Mouse (Mus musculus) kidney, postnatal 36 days (tissue): ENCODE data around the gene Rbfox1.

Source experiments
- DNase-seq, 2 experiments: peaks; one replicate each; pipeline ENCODE4 v3.0.0; 2021 to 2022; ENCODE audit warnings: mixed read lengths in 2 of 2

The Rbfox1 gene

GRCm38 (mm10) chr16:7094181-7094749, 1209.1 kb downstream of the Rbfox1 start:
- DNase-seq: no peak

- DNase-seq: no peak
Measured at GRCm38 (mm10) chr16:7097071-7097470, 1211.9 kb downstream of the Rbfox1 start.

- DNase-seq: no peak
Measured at GRCm38 (mm10) chr16:7097951-7098710, 1213.0 kb downstream of the Rbfox1 start.

GRCm38 (mm10) chr16:7099506-7100300, 1214.5 kb downstream of the Rbfox1 start:
- DNase-seq: peak; percentile 64 to 68

GRCm38 (mm10) chr16:7102486-7102885, 1217.3 kb downstream of the Rbfox1 start:
- no peak for DNase-seq

- no peak for DNase-seq
Measured at GRCm38 (mm10) chr16:7103301-7103700, 1218.1 kb downstream of the Rbfox1 start.

GRCm38 (mm10) chr16:7106450-7107015, 1221.4 kb downstream of the Rbfox1 start:
- DNase-seq: no peak

GRCm38 (mm10) chr16:7115945-7116344, 1230.8 kb downstream of the Rbfox1 start:
- no peak for DNase-seq

- DNase-seq: no peak
Measured at GRCm38 (mm10) chr16:7129591-7129990, 1244.4 kb downstream of the Rbfox1 start.

GRCm38 (mm10) chr16:7132434-7132833, 1247.3 kb downstream of the Rbfox1 start:
- DNase-seq: no peak

GRCm38 (mm10) chr16:7136971-7137370, 1251.8 kb downstream of the Rbfox1 start:
- DNase-seq: peak in 1 of 2 experiments; percentile 35

GRCm38 (mm10) chr16:7139480-7139879, 1254.3 kb downstream of the Rbfox1 start:
- DNase-seq: no peak

GRCm38 (mm10) chr16:7140909-7141308, 1255.8 kb downstream of the Rbfox1 start:
- no peak for DNase-seq

- no peak for DNase-seq
Measured at GRCm38 (mm10) chr16:7145505-7145904, 1260.3 kb downstream of the Rbfox1 start.

GRCm38 (mm10) chr16:7146454-7146853, 1261.3 kb downstream of the Rbfox1 start:
- DNase-seq: peak in 1 of 2 experiments; percentile 12

- DNase-seq: no peak
Measured at GRCm38 (mm10) chr16:7147884-7148283, 1262.7 kb downstream of the Rbfox1 start.

GRCm38 (mm10) chr16:7149106-7149899, 1264.1 kb downstream of the Rbfox1 start:
- peak; percentile 18 for DNase-seq

- peak; percentile 69 to 83 for DNase-seq
Measured at GRCm38 (mm10) chr16:7150201-7150791, 1265.1 kb downstream of the Rbfox1 start.

- DNase-seq: no peak
Measured at GRCm38 (mm10) chr16:7152401-7152800, 1267.2 kb downstream of the Rbfox1 start.

- DNase-seq: no peak
Measured at GRCm38 (mm10) chr16:7154671-7155070, 1269.5 kb downstream of the Rbfox1 start.

GRCm38 (mm10) chr16:7158856-7159826, 1274.0 kb downstream of the Rbfox1 start:
- no peak for DNase-seq
